Mouse (Mus musculus) testis, adult 2 months (tissue): Measurements from ENCODE around the gene Cacna1e.

Experiments used
- CTCF ChIP-seq: fragments of 200-500 bp; IDR thresholded peaks from 2 replicates; pipeline ENCODE4 v1.5.1; 2012; ENCODE audit warnings: low read depth, mild to moderate bottlenecking, inconsistent platforms, low read length, moderate library complexity; ENCODE audit not compliant: control insufficient read depth, insufficient read depth, insufficient replicate concordance
- POLR2A ChIP-seq: fragments of 200-500 bp; IDR thresholded peaks from 2 replicates; pipeline ENCODE4 v1.6.1; 2012; ENCODE audit warnings: low read depth, mild to moderate bottlenecking, inconsistent platforms, low read length, moderate library complexity; ENCODE audit not compliant: control insufficient read depth

GRCm38 (mm10) chr1:154788069-154788468 is 96.2 kb downstream of the Cacna1e start:
- TF ChIP-seq CTCF (peak; percentile 75; the same call in 1 of the 2 replicates), POLR2A (no peak)
